Mouse (Mus musculus): ENCODE data around the gene Tram2.

DNA sequence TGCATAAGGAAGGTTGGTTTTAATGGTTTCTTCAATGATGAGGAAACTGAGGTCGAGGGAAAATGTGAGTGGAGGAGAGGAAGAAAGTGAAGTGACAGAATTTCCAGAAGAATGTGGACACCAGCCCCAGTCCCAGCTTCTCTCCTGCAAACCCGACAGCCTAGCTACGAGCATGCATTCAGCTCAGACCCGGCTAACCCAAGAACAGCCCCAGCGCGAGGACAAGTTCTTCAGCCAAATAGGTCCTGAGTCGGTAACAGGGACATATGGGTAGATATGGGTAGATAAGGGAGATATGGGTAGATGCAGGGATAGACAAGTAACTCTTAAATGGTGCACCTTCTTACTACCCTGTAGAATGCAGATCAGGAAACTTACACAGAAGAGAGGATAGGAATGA, 1.4 kb downstream of the Tram2 start:
- TF ChIP-seq CTCF (IDR thresholded peaks at IDR 0.05) (no peak), EP300 (IDR thresholded peaks at IDR 0.05) (no peak)
